Mouse (Mus musculus) megakaryocyte, embryonic 14.5 days (primary cell): ENCODE measurements at regions not wholly inside any gene's neighbourhood (a gene's known extent, or its start where the extent isn't known, plus 50 kb on each side); places are given as distances from the start of the nearest gene placed in this dataset.

Source experiments
- FLI1 ChIP-seq: IDR thresholded peaks from 2 replicates; pipeline ENCODE4 v1.6.1; 2012; ENCODE audit warnings: low read length, inconsistent platforms, mixed read lengths
- GATA1 ChIP-seq: IDR thresholded peaks from 3 replicates; pipeline ENCODE4 v1.6.1; 2012; ENCODE audit warnings: mixed read lengths, low read length, inconsistent platforms, borderline replicate concordance

- TF ChIP-seq GATA1 (no peak), FLI1 (no peak)
Measured at GRCm38 (mm10) chr13:84349001-84349720, 127.1 kb downstream of the Tmem161b start.
